Mouse (Mus musculus) gastrocnemius, postnatal 36 days (tissue): ENCODE measurements around the gene Gm3238. TPM values are rescaled to one million over a fixed set of nuclear protein-coding genes. Genes with fewer than 3 reads are reported as not detected.
"Not testable (repeated sequence)": the region's sequence is repeated elsewhere in the genome, so short reads cannot be mapped to it uniquely, and the experiment has no call there.

Experiments
- DNase-seq, 2 experiments: peaks; one replicate each; pipeline ENCODE4 v3.0.0; 2022
- intact Hi-C: fragments of 180-260 bp; cut with DNase I; formaldehyde crosslinking; loops from one replicate; pipeline ENCODE4 v1.15.1; 2025
- long read RNA-seq, 2 experiments: library from polyadenylated mRNA; stranded (forward); transcript quantifications; one replicate each; pipeline ENCODE4 v2.0.0; 2021
- total RNA-seq, 2 experiments: library from RNA; stranded (reverse); gene quantifications; 2 replicates each; pipeline ENCODE4 v1.2.3; 2021

Gene Gm3238
- not detected for total RNA-seq
- long read RNA-seq, experiment 1, result 0 reads
- long read RNA-seq, experiment 2, result 0 reads

GRCm38 (mm10) chr10:77771225-77771624, at the start of gene Gm3238:
Gm3238 (minus strand) TSS chr10:77771325.
- intact Hi-C loops, DNase-seq: not testable (repeated sequence)

GRCm38 (mm10) chr10:77819203-77819602, 48.1 kb upstream of the Gm3238 start:
- intact Hi-C loops, result no loop called here
- DNase-seq, result no peak

GRCm38 (mm10) chr10:77818523-77818922, 47.4 kb upstream of the Gm3238 start:
- DNase-seq, result no peak
- intact Hi-C loops, result no loop called here

GRCm38 (mm10) chr10:77815514-77815913, 44.4 kb upstream of the Gm3238 start:
- intact Hi-C loops, result no loop called here
- DNase-seq, result no peak

GRCm38 (mm10) chr10:77814382-77814781, 43.3 kb upstream of the Gm3238 start, which contains the start of gene Gm2696:
Gm2696 (plus strand) TSS chr10:77814682.
- intact Hi-C loops, result no loop called here
- no peak for DNase-seq

GRCm38 (mm10) chr10:77811743-77812142, 40.6 kb upstream of the Gm3238 start, which contains the start of gene Gm9507:
Gm9507 (minus strand) TSS chr10:77811843.
- intact Hi-C loops, result no loop called here

GRCm38 (mm10) chr10:77804095-77804494, 33.0 kb upstream of the Gm3238 start:
- no peak for DNase-seq
- intact Hi-C loops, result no loop called here

More at GRCm38 (mm10) chr10:77811743-77812142, 40.6 kb upstream of the Gm3238 start, which contains the start of gene Gm9507:
- DNase-seq, result no peak

GRCm38 (mm10) chr10:77798921-77799508, 27.9 kb upstream of the Gm3238 start, which contains the start of gene Gm19668:
Gm19668 (minus strand) TSS chr10:77799133.
- no peak for DNase-seq
- intact Hi-C loops, result no loop called here

GRCm38 (mm10) chr10:77798164-77798920, 27.2 kb upstream of the Gm3238 start:
- DNase-seq, intact Hi-C loops: not testable (repeated sequence)

- intact Hi-C loops, result no loop called here
- no peak for DNase-seq
Measured at GRCm38 (mm10) chr10:77797677-77798076, 26.6 kb upstream of the Gm3238 start.

- DNase-seq, result no peak
- intact Hi-C loops, result no loop called here
Measured at GRCm38 (mm10) chr10:77794976-77795375, 23.9 kb upstream of the Gm3238 start, which contains the start of gene Gm9639. Gm9639 (minus strand) TSS chr10:77795076.

GRCm38 (mm10) chr10:77788621-77789020, 17.5 kb upstream of the Gm3238 start:
- intact Hi-C loops, result no loop called here
- no peak for DNase-seq

GRCm38 (mm10) chr10:77787876-77788275, 16.8 kb upstream of the Gm3238 start, which contains the start of gene Gm7137:
Gm7137 (minus strand) TSS chr10:77788200.
- intact Hi-C loops, DNase-seq: not testable (repeated sequence)

- intact Hi-C loops, DNase-seq: not testable (repeated sequence)
Measured at GRCm38 (mm10) chr10:77783396-77783795, 12.3 kb upstream of the Gm3238 start.

- intact Hi-C loops, result not testable (repeated sequence)
Measured at GRCm38 (mm10) chr10:77782442-77782841, 11.3 kb upstream of the Gm3238 start, which contains the start of gene Gm3250. Gm3250 (minus strand) TSS chr10:77782542.

GRCm38 (mm10) chr10:77776844-77777243, 5.7 kb upstream of the Gm3238 start, which contains the start of gene Gm7138:
Gm7138 (minus strand) TSS chr10:77776944.
- intact Hi-C loops, DNase-seq: not testable (repeated sequence)

More at GRCm38 (mm10) chr10:77782442-77782841, 11.3 kb upstream of the Gm3238 start, which contains the start of gene Gm3250:
- DNase-seq, result not testable (repeated sequence)

- DNase-seq, intact Hi-C loops: not testable (repeated sequence)
Measured at GRCm38 (mm10) chr10:77772142-77772541, 1.0 kb upstream of the Gm3238 start.

- intact Hi-C loops, result no loop called here
- no peak for DNase-seq
Measured at GRCm38 (mm10) chr10:77769727-77770126, 1.4 kb downstream of the Gm3238 start.

- DNase-seq, intact Hi-C loops: not testable (repeated sequence)
Measured at GRCm38 (mm10) chr10:77759582-77759981, 11.5 kb downstream of the Gm3238 start, which contains the start of gene Gm3233. Gm3233 (minus strand) TSS chr10:77759682.

- intact Hi-C loops, result no loop called here
- no peak for DNase-seq
Measured at GRCm38 (mm10) chr10:77753448-77753847, 17.7 kb downstream of the Gm3238 start.

- DNase-seq, intact Hi-C loops: not testable (repeated sequence)
Measured at GRCm38 (mm10) chr10:77752312-77752711, 18.8 kb downstream of the Gm3238 start.
